Mouse (Mus musculus) lung, adult 2 months (tissue): Measurements from ENCODE around the gene Olfr550. TPM values are rescaled to one million over a fixed set of nuclear protein-coding genes. Genes with fewer than 3 reads are reported as not detected.

ENCODE experiments used
- DNase-seq: peaks from one replicate; pipeline ENCODE4 v3.0.0; 2022
- H3K4me1 ChIP-seq: fragments of 200-500 bp; 2 replicates; pipeline ENCODE4 v1.6.1; 2011; ENCODE audit warnings: low read length; ENCODE audit not compliant: control insufficient read depth, insufficient read depth
- H3K4me3 ChIP-seq: fragments of 200-500 bp; replicated peaks from 2 replicates; pipeline ENCODE3; 2011; ENCODE audit warnings: low read depth, mild to moderate bottlenecking, control low read depth, low read length; ENCODE audit errors: extremely low read depth
- CTCF ChIP-seq: fragments of 200-500 bp; IDR thresholded peaks from 2 replicates; pipeline ENCODE4 v1.5.1; 2011; ENCODE audit warnings: mild to moderate bottlenecking, low read length, control low read depth; ENCODE audit not compliant: insufficient read depth
- POLR2A ChIP-seq: fragments of 200-500 bp; IDR thresholded peaks from 2 replicates; pipeline ENCODE4 v1.6.1; 2011; ENCODE audit warnings: low read depth, mild to moderate bottlenecking, control low read depth, low read length, borderline replicate concordance; ENCODE audit errors: extremely low read depth
- WGBS: fragments of 180-500 bp; shearing (Covaris S2); methylation state at CpG from one replicate; pipeline ENCODE4 v1.1.7; 2018; 5-methylcytosine and 5-hydroxymethylcytosine counted together
- polyA plus RNA-seq: library from polyadenylated mRNA; depleted of rRNA; stranded (reverse); fragments of >200 nt; gene quantifications from 2 replicates; pipeline ENCODE4 v1.2.3, GENCODE M21; 2012; rRNA removed

The Olfr550 gene
- polyA plus RNA-seq, result 8.4 and 9.4 TPM in 2 replicates

- Histone ChIP-seq H3K4me1 (no peaks in the 10 kb centered on the region), H3K4me3 (peak within 1 kb of the TSS; percentile 17)
- TF ChIP-seq POLR2A (no peak), CTCF (no peak)
- WGBS, result 76% methylated on average over 8 of the region's 8 CpGs
- no peak for DNase-seq
Observed at GRCm38 (mm10) chr7:102571142-102571541, at the start of gene Olfr550. Gene Olfr550, plus strand, starts transcription at chr7:102571442.

DNA sequence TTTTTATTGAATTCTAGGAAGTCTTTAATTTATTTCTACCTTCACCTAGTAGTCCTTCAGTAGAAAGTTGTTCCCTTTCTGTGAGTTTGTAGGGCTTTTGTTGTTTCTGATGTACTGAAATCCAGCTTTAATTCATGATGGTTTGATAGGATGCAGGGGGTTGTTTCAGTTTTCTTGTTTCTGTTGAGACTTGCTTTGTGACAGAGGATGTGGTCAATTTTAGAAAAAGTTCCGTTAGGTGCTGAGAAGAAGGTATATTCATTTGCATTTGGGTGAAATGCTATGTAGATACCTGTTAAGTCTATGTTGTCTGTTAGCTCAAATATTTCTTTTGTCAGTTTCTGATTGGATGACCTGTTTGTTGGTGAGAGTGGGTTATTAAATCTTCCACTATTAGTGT, 42.2 kb upstream of the Olfr550 start:
- Histone ChIP-seq H3K4me3 (no peak overlapping the region), H3K4me1 (no peaks in the 10 kb centered on the region)
- 69% methylated on average over 1 of the region's 1 CpGs for WGBS
- DNase-seq, result no peak
- TF ChIP-seq POLR2A (no peak), CTCF (no peak)

DNA sequence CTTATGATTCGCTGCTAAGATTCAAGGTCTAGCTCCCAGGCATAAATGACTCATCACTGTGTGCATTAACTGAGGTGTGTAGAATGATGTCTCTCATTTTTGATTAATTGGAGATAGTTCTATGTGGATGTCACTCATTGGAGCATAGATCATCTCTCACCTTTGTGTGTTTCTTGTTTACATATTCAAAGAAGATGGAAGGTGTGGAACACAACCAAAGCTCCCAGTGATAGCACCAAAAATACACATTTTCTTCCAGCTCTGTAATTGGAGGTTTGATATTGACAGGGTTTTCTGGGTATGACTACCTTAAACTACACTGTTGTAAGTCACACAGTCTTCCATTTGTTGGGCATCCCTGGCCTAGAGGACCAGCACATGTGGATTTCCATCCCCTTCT, 36.8 kb upstream of the Olfr550 start, which contains the start of gene Olfr547:
Olfr547 (plus strand) TSS at position 301 of the 400 bp plus-strand sequence.
- DNase-seq, result no peak
- 64% methylated on average over 1 of the region's 1 CpGs for WGBS
- TF ChIP-seq POLR2A (no peak), CTCF (no peak)

DNA sequence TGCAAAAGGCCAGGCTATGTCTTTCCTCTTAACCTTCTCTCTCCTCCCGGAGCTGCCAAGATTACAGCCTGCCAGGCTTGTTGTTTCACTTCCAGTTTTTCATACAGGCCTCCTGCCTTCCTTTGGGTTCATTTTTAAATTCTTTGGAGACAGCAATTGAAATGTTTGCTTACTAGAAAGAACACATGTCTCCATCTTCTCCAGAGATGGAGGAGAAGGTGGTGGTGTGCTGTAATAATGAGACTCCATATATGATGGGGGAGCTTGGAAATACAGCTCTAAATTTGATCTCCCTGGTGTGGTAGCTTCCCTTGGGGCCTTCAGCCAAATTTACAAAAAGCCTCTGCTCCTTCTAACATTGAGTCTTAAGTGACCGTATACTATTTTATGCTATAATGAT, 30.6 kb upstream of the Olfr550 start, which contains the start of gene Olfr548-ps1:
Olfr548-ps1 (plus strand) TSS at position 301 of the 400 bp plus-strand sequence.
- no peak for DNase-seq
- H3K4me1 ChIP-seq, result no peaks in the 10 kb centered on the region
- WGBS, result 74% methylated on average over 2 of the region's 2 CpGs
- H3K4me3 ChIP-seq, result no peak within 1 kb of the TSS
- TF ChIP-seq CTCF, result no peak

More for the DNA sequence above, 36.8 kb upstream of the Olfr550 start, which contains the start of gene Olfr547:
- H3K4me3 ChIP-seq, result no peak within 1 kb of the TSS
- no peaks in the 10 kb centered on the region for H3K4me1 ChIP-seq

DNA sequence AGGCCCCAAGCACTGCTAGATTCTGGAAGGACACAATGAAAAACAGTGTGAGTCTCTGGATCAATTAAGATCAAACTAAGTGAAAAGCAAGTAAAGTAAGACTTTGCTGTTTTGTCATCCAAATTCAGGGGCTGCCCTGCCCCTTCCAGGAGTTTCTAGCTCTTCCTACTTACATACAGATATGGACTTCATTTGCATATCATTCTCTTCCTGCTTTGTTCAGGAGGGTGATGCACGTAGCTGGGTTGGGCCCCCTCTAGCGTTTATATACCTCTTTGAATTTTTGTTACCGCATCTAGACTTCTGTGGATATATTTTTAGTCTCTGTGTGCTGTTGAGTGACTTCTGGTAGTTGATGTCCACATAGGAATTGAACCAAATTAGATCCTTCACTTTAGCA, 30.0 kb upstream of the Olfr550 start:
- WGBS, result 47% methylated on average over 3 of the region's 3 CpGs
- TF ChIP-seq POLR2A, result no peak
- no peak for TF ChIP-seq CTCF
- Histone ChIP-seq H3K4me3 (no peak overlapping the region), H3K4me1 (no peaks in the 10 kb centered on the region)
- DNase-seq, result no peak

DNA sequence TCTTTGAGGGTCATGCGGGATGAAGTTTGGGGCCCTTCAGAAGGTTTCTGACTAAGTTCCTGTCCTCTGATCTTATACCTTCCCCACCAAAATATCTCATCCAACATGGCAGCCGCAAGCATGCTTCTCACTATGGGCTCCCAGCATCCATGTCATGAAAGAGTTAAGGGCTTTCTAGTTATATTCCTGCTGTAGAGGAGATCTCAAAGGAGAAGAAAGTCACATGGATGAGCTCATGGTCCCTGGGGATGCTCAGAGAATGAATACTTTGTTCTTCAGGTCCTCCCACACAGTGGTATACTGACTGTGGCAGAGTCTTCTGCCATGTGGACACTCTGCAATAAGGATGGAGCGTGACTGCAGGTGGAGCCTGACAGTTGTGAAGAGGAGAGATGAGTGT, 21.7 kb upstream of the Olfr550 start, which contains the start of gene Olfr549:
Olfr549 (plus strand) TSS at position 301 of the 400 bp plus-strand sequence.
- Histone ChIP-seq H3K4me3 (no peak within 1 kb of the TSS), H3K4me1 (no peaks in the 10 kb centered on the region)
- no peak for DNase-seq
- WGBS, result 86% methylated on average over 3 of the region's 3 CpGs
- no peak for TF ChIP-seq POLR2A
- TF ChIP-seq CTCF, result no peak

GRCm38 (mm10) chr7:102553279-102553678, 18.0 kb upstream of the Olfr550 start:
- DNase-seq, result no peak
- Histone ChIP-seq H3K4me3 (no peak overlapping the region), H3K4me1 (no peaks in the 10 kb centered on the region)
- TF ChIP-seq CTCF, result no peak
- TF ChIP-seq POLR2A, result no peak
- 64% methylated on average over 3 of the region's 3 CpGs for WGBS

GRCm38 (mm10) chr7:102564999-102565997, 5.9 kb upstream of the Olfr550 start, which contains the start of gene Trim21:
Gene Trim21, minus strand, starts transcription at chr7:102565486.
- DNase-seq, result peak; percentile 87
- Histone ChIP-seq H3K4me3 (peak within 1 kb of the TSS; percentile 72), H3K4me1 (no peaks in the 10 kb centered on the region)
- 8% methylated on average over 10 of the region's 10 CpGs for WGBS
- TF ChIP-seq POLR2A (peak; percentile 63; the same call in 1 of the 2 replicates), CTCF (no peak)

- DNase-seq, result no peak
- Histone ChIP-seq H3K4me3 (no peak overlapping the region), H3K4me1 (no peaks in the 10 kb centered on the region)
- TF ChIP-seq CTCF (no peak), POLR2A (no peak)
- 71% methylated on average over 4 of the region's 4 CpGs for WGBS
Observed at GRCm38 (mm10) chr7:102566219-102566618, 5.0 kb upstream of the Olfr550 start.
